Mouse (Mus musculus) G1E (cell line): ENCODE data around the gene Pik3r2.

Source experiments
- CTCF ChIP-seq: IDR thresholded peaks from 2 replicates; pipeline ENCODE4 v1.5.1; 2012; ENCODE audit warnings: low read depth, low read length, inconsistent platforms, mixed read lengths
- GATA1 ChIP-seq: IDR thresholded peaks from 2 replicates; pipeline ENCODE4 v1.6.1; 2012; ENCODE audit warnings: borderline replicate concordance, low read length, inconsistent platforms, mixed read lengths
- GATA2 ChIP-seq: IDR thresholded peaks from 2 replicates; pipeline ENCODE4 v1.6.1; 2012; ENCODE audit warnings: low read depth, low read length, inconsistent platforms, borderline replicate concordance
- POLR2AphosphoS5 ChIP-seq: IDR thresholded peaks from 2 replicates; pipeline ENCODE4 v1.6.1; 2012; ENCODE audit warnings: low read depth, low read length, inconsistent platforms; ENCODE audit not compliant: insufficient replicate concordance

DNA sequence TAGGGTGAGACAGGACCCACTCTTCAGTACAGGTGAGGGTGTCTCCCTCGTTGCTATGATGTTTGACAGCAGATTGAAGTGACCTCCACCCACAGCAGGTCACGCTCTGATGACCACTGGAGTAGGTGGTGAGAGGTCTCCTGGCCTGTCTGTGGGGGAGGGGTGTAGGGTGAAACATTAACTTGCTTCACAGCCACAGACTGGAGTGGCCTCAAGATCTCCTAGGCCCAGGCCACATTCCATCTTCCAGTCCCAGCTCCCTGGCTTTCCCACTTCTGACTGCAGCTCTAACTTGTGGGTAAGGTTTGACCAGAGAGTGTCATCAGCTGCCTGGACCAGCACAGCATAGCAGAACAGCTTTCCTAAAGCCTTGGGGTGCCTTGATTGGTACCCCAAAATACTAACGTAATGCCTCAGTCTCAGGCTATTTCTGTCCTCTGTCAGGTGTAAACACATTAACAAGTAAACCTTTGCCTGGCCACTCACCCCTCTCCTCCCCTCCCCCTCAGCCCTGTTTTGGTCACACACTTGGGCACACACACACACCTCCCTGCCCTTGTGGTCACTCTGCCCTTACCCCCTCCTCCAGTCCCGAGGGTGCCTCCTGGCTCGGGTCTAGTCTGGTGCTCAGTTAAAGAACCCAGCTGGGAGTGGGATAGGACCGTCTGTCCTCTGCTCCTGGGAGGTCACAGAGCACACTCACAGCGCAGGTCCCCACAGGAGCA, 52.9 kb downstream of the Pik3r2 start, which contains the start of gene Pde4c:
- TF ChIP-seq CTCF (no peak), GATA2 (no peak), POLR2AphosphoS5 (no peak), GATA1 (no peak)
